17 mouse cellular contexts compared by ENCODE assay signal in the genomic region with DNA sequence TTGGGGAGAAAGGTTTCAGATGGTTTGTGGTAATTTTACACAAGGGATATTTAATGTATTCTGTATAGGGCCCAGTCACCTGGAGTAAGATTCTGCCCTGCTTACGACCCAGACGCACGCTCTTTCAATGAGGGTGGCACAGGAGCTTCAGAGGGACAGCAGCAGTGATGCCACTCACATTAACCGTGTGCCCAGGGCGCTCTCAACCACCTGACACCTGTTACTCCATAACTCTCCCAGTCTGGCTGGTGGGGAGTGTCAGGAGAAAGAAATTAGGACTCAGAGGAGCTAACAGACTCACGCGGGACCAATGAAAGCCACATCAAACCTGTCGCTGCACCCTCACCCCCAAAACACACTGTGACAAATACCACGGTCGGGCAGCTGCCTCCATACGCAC.
"Had no signal": no experiment of that assay in that cellular context is flagged by ENCODE, and none has a peak within 500 bp of the region (broad histone marks: within the 10 kb centered on the region; RNA-seq: fewer than 3 reads in every experiment).

No protein-coding gene starts in this region.

- H3K9me3 ChIP-seq: neural tube, embryonic 12.5 days; neural tube, embryonic 13.5 days; neural tube, embryonic 15.5 days; stomach, embryonic 15.5 days had no signal

- H3K9ac ChIP-seq: neural tube, embryonic 12.5 days; neural tube, embryonic 13.5 days; neural tube, embryonic 15.5 days; stomach, embryonic 15.5 days had no signal

- H3K4me2 ChIP-seq: neural tube, embryonic 12.5 days; neural tube, embryonic 13.5 days; neural tube, embryonic 15.5 days; stomach, embryonic 15.5 days had no signal

- DNase-seq: retina, postnatal 1 day; right cerebral cortex, adult 18-20 months; right cerebral cortex, postnatal 14 days; right cerebral cortex, postnatal 25 days; right cerebral cortex, postnatal 4 days; spleen, adult 18-20 months; thymus, adult 18-20 months; thymus, adult 2 months; thymus, postnatal 14 days; thymus, postnatal 25 days; thymus, postnatal 36 days; thymus, postnatal 4 days had no signal

- H3K27ac ChIP-seq: neural tube, embryonic 12.5 days; neural tube, embryonic 13.5 days; neural tube, embryonic 15.5 days; stomach, embryonic 15.5 days; stomach, postnatal 0 days had no signal

- H3K4me3 ChIP-seq: neural tube, embryonic 12.5 days; neural tube, embryonic 13.5 days; neural tube, embryonic 15.5 days; stomach, embryonic 15.5 days had no signal

- H3K36me3 ChIP-seq: neural tube, embryonic 12.5 days; neural tube, embryonic 13.5 days; neural tube, embryonic 15.5 days; stomach, embryonic 15.5 days had no signal

- H3K27me3 ChIP-seq: neural tube, embryonic 12.5 days; neural tube, embryonic 13.5 days; neural tube, embryonic 15.5 days; stomach, embryonic 15.5 days had no signal
